Mouse (Mus musculus) stomach, postnatal 0 days (tissue): ENCODE data around the gene Gm30302. TPM values are rescaled to one million over a fixed set of nuclear protein-coding genes. Genes with fewer than 3 reads are reported as not detected.

ENCODE experiments used
- ATAC-seq: fragments of 200-750 bp; cut with Nextera tagmentation; 2 replicates; pipeline ENCODE4 v1.8.0; 2017; ENCODE audit not compliant: low FRiP score, low TSS enrichment
- DNase-seq: peaks from one replicate; pipeline ENCODE4 v3.0.0-alpha.2; 2016; ENCODE audit warnings: low spot score
- H3K27ac ChIP-seq: fragments of 300-500 bp; sonication (generic); replicated peaks from 2 replicates; pipeline ENCODE4 v1.5.1; 2014; ENCODE audit warnings: mild to moderate bottlenecking, control low read depth
- H3K27me3 ChIP-seq: fragments of 300-500 bp; sonication (generic); 2 replicates; pipeline ENCODE4 v1.6.1; 2014; ENCODE audit warnings: low read length; ENCODE audit not compliant: control insufficient read depth, insufficient read depth
- H3K36me3 ChIP-seq: fragments of 300-500 bp; sonication (generic); 2 replicates; pipeline ENCODE4 v1.6.1; 2014; ENCODE audit warnings: low read length, mixed read lengths; ENCODE audit not compliant: control insufficient read depth, insufficient read depth
- H3K4me1 ChIP-seq: fragments of 300-500 bp; sonication (generic); replicated peaks from 2 replicates; pipeline ENCODE4 v1.6.1; 2014; ENCODE audit warnings: antibody characterized with exemption; ENCODE audit not compliant: control insufficient read depth, insufficient read depth
- H3K4me2 ChIP-seq: fragments of 300-500 bp; sonication (generic); replicated peaks from 2 replicates; pipeline ENCODE4 v1.6.1; 2014; ENCODE audit warnings: low read depth, mild to moderate bottlenecking, control low read depth, moderate library complexity
- H3K4me3 ChIP-seq: fragments of 300-500 bp; sonication (generic); 2 replicates; pipeline ENCODE4 v1.5.1; 2014; ENCODE audit warnings: low read depth, low read length, control low read depth
- H3K9ac ChIP-seq: fragments of 300-500 bp; sonication (generic); 2 replicates; pipeline ENCODE4 v1.6.1; 2014; ENCODE audit warnings: mild to moderate bottlenecking, low read length, control low read depth, mixed read lengths
- H3K9me3 ChIP-seq: fragments of 300-500 bp; sonication (generic); 2 replicates; pipeline ENCODE4 v1.6.1; 2016; ENCODE audit warnings: low read length; ENCODE audit not compliant: control insufficient read depth
- CTCF ChIP-seq: IDR thresholded peaks from 2 replicates; pipeline ENCODE4 v1.5.1; 2016; ENCODE audit warnings: antibody characterized with exemption, low read depth, mild to moderate bottlenecking, moderate library complexity
- EP300 ChIP-seq: optimal IDR thresholded peaks from 2 replicates; pipeline ENCODE3; 2016; ENCODE audit warnings: antibody characterized with exemption
- WGBS: fragments of 180-500 bp; shearing (Covaris S2); extraction: QIAGEN DNeasy Blood & Tissue Kit; methylation state at CpG from one replicate; pipeline ENCODE4 v1.1.7; 2014; 5-methylcytosine and 5-hydroxymethylcytosine counted together
- polyA plus RNA-seq: library from polyadenylated mRNA; unstranded; fragments of >200 nt; fragmentation: Nextera tagmentation; extraction: Ambion mirVana; gene quantifications from 2 replicates; pipeline ENCODE4 v1.2.1, GENCODE M21; 2015

The Gm30302 gene
- polyA plus RNA-seq, 1 experiment from 2014 or later, result not detected

- no peak overlapping the region for H3K9ac ChIP-seq
- ATAC-seq (no peak), DNase-seq (peak; percentile 5)
- WGBS, result 77% methylated on average over 3 of the region's 3 CpGs
- H3K4me1 ChIP-seq, result no peaks in the 10 kb centered on the region
- H3K9me3 ChIP-seq, result no peaks in the 10 kb centered on the region
- no peak for TF ChIP-seq CTCF
- TF ChIP-seq EP300, result no peak
- H3K36me3 ChIP-seq, result no peaks in the 10 kb centered on the region
- H3K4me3 ChIP-seq, result no peak overlapping the region
- H3K27ac ChIP-seq, result no peak overlapping the region
- no peak overlapping the region for H3K4me2 ChIP-seq
- H3K27me3 ChIP-seq, result no peaks in the 10 kb centered on the region
Measured at GRCm38 (mm10) chr13:49830355-49830754, 31.6 kb upstream of the Gm30302 start.

- no peak overlapping the region for H3K27ac ChIP-seq
- ATAC-seq, result no peak
- 81% methylated on average over 4 of the region's 4 CpGs for WGBS
- no peaks in the 10 kb centered on the region for H3K36me3 ChIP-seq
- no peak overlapping the region for H3K9ac ChIP-seq
- peak; percentile 3 for DNase-seq
- H3K27me3 ChIP-seq, result no peaks in the 10 kb centered on the region
- H3K4me3 ChIP-seq, result no peak overlapping the region
- TF ChIP-seq EP300, result no peak
- TF ChIP-seq CTCF, result no peak
- no peaks in the 10 kb centered on the region for H3K9me3 ChIP-seq
- no peaks in the 10 kb centered on the region for H3K4me1 ChIP-seq
- H3K4me2 ChIP-seq, result no peak overlapping the region
Measured at GRCm38 (mm10) chr13:49825300-49825699, 26.5 kb upstream of the Gm30302 start.

- 84% methylated on average over 3 of the region's 3 CpGs for WGBS
- DNase-seq (peak; percentile 3), ATAC-seq (no peak)
- H3K4me2 ChIP-seq, result no peak overlapping the region
- no peaks in the 10 kb centered on the region for H3K9me3 ChIP-seq
- H3K36me3 ChIP-seq, result no peaks in the 10 kb centered on the region
- no peak overlapping the region for H3K27ac ChIP-seq
- no peaks in the 10 kb centered on the region for H3K4me1 ChIP-seq
- no peaks in the 10 kb centered on the region for H3K27me3 ChIP-seq
- TF ChIP-seq EP300, result no peak
- no peak for TF ChIP-seq CTCF
- H3K9ac ChIP-seq, result no peak overlapping the region
- H3K4me3 ChIP-seq, result no peak overlapping the region
Measured at GRCm38 (mm10) chr13:49814958-49815357, 16.2 kb upstream of the Gm30302 start.

- no peaks in the 10 kb centered on the region for H3K4me1 ChIP-seq
- no peak overlapping the region for H3K4me3 ChIP-seq
- 78% methylated on average over 4 of the region's 4 CpGs for WGBS
- H3K9ac ChIP-seq, result no peak overlapping the region
- no peak overlapping the region for H3K27ac ChIP-seq
- H3K4me2 ChIP-seq, result no peak overlapping the region
- TF ChIP-seq EP300, result no peak
- TF ChIP-seq CTCF, result no peak
- H3K27me3 ChIP-seq, result no peaks in the 10 kb centered on the region
- H3K9me3 ChIP-seq, result no peaks in the 10 kb centered on the region
- H3K36me3 ChIP-seq, result no peaks in the 10 kb centered on the region
- DNase-seq (peak; percentile 4), ATAC-seq (no peak)
Measured at GRCm38 (mm10) chr13:49814420-49814819, 15.6 kb upstream of the Gm30302 start.

GRCm38 (mm10) chr13:49807146-49807545, 8.3 kb upstream of the Gm30302 start:
- Histone ChIP-seq H3K9me3 (no peaks in the 10 kb centered on the region), H3K4me1 (no peaks in the 10 kb centered on the region), H3K36me3 (no peaks in the 10 kb centered on the region), H3K27me3 (no peaks in the 10 kb centered on the region), H3K4me3 (no peak overlapping the region), H3K4me2 (no peak overlapping the region), H3K9ac (no peak overlapping the region), H3K27ac (no peak overlapping the region)
- 74% methylated on average over 1 of the region's 1 CpGs for WGBS
- TF ChIP-seq EP300 (no peak), CTCF (peak; percentile 48)
- DNase-seq (peak; percentile 12), ATAC-seq (no peak)

- WGBS, result 40% methylated on average over 5 of the region's 5 CpGs
- DNase-seq, result no peak
- H3K27me3 ChIP-seq, result no peaks in the 10 kb centered on the region
Measured at GRCm38 (mm10) chr13:49788563-49789393, 10.0 kb downstream of the Gm30302 start.

More at GRCm38 (mm10) chr13:49788563-49789393, 10.0 kb downstream of the Gm30302 start:
- no peak for ATAC-seq
- Histone ChIP-seq H3K9ac (no peak overlapping the region), H3K4me3 (no peak overlapping the region), H3K36me3 (no peaks in the 10 kb centered on the region), H3K9me3 (no peaks in the 10 kb centered on the region), H3K27ac (no peak overlapping the region), H3K4me2 (no peak overlapping the region), H3K4me1 (no peaks in the 10 kb centered on the region)
- no peak for TF ChIP-seq EP300
- no peak for TF ChIP-seq CTCF
